ENCODE assay signal across 8 mouse cellular contexts in the genomic region with DNA sequence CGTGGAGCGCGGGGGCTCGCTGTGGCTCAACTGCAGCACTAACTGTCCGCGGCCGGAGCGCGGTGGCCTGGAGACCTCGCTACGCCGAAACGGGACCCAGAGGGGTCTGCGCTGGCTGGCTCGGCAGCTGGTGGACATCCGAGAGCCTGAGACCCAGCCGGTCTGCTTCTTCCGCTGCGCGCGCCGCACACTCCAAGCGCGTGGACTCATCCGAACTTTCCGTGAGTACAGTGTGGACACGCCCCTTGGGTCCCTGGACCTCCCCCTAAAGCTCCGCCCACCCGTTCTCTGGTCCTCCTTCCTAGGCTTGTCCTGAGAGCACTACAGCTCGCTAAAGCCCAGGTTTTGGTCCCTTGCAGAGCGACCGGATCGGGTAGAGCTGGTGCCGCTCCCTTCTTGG. TPM values are rescaled to one million over a fixed set of nuclear protein-coding genes. Genes with fewer than 3 reads are reported as not detected.
DNase-seq lines count a peak whose midpoint lies in the region; ATAC-seq and TF ChIP-seq lines count a peak whose summit lies in the region.

No protein-coding gene starts in this region.

- H3K4me2 ChIP-seq in midbrain, postnatal 0 days (ENCODE audit: low read depth, low read length, poor library complexity, severe bottlenecking) = peak overlapping the region; percentile 98
- H3K4me2 ChIP-seq in stomach, embryonic 16.5 days (ENCODE audit: low read depth, low read length) = peak overlapping the region; percentile 97

- no peaks in the 10 kb centered on the region for H3K9me3 ChIP-seq in midbrain, postnatal 0 days (ENCODE audit: low read length)
- no peaks in the 10 kb centered on the region for H3K9me3 ChIP-seq in stomach, embryonic 16.5 days (replicated peaks; ENCODE audit: control insufficient read depth, low read length)

- H3K27ac ChIP-seq in midbrain, postnatal 0 days (ENCODE audit: low read depth, low read length) = no peak overlapping the region
- H3K27ac ChIP-seq in stomach, embryonic 16.5 days (ENCODE audit: low read length) = no peak overlapping the region

- H3K9ac ChIP-seq in midbrain, postnatal 0 days (replicated peaks; ENCODE audit: low read length, poor library complexity, severe bottlenecking) = no peak overlapping the region
- peak overlapping the region; percentile 64 for H3K9ac ChIP-seq in stomach, embryonic 16.5 days (ENCODE audit: low read length)

- ATAC-seq in midbrain, postnatal 0 days (ENCODE audit: low FRiP score) = no peak
- peak; percentile 77 for ATAC-seq in stomach, embryonic 16.5 days (ENCODE audit: insufficient read depth, low FRiP score)

- H3K4me3 ChIP-seq in midbrain, postnatal 0 days (ENCODE audit: low read depth, low read length) = peak overlapping the region; percentile 58
- peak overlapping the region; percentile 54 for H3K4me3 ChIP-seq in stomach, embryonic 16.5 days (replicated peaks; ENCODE audit: low read length)

- peaks cover 36% of the 10 kb centered on the region; the same call in 1 of the 2 replicates for H3K4me1 ChIP-seq in midbrain, postnatal 0 days (ENCODE audit: insufficient read depth, low read length)
- peaks cover 37% of the 10 kb centered on the region for H3K4me1 ChIP-seq in stomach, embryonic 16.5 days (ENCODE audit: control insufficient read depth, insufficient read depth, low read length)

- no peaks in the 10 kb centered on the region for H3K36me3 ChIP-seq in midbrain, postnatal 0 days (ENCODE audit: insufficient read depth, low read length)
- H3K36me3 ChIP-seq in stomach, embryonic 16.5 days (ENCODE audit: control insufficient read depth, insufficient read depth, low read length) = no peaks in the 10 kb centered on the region

- peaks cover 70% of the 10 kb centered on the region for H3K27me3 ChIP-seq in midbrain, postnatal 0 days (ENCODE audit: insufficient read depth, low read length)
- peaks cover 69% of the 10 kb centered on the region for H3K27me3 ChIP-seq in stomach, embryonic 16.5 days (ENCODE audit: control insufficient read depth, insufficient read depth, low read length)

- no peak for TF ChIP-seq CTCF in midbrain, postnatal 0 days (IDR thresholded peaks at IDR 0.05)

- peak; percentile 84 for DNase-seq in urinary bladder, adult 18-20 months (ENCODE audit: low spot score in 2 of 2)
- DNase-seq in urinary bladder, adult 2 months (ENCODE audit: low spot score) = no peak
- DNase-seq in embryo, embryonic 11 days = peak; percentile 91
- DNase-seq in heart, adult 18-20 months = peak; percentile 91 to 92
- peak; percentile 93 for DNase-seq in kidney, adult 18-20 months
- peak; percentile 94 for DNase-seq in liver
- peak; percentile 53 for DNase-seq in midbrain, postnatal 0 days (ENCODE audit: low spot score)

- WGBS in midbrain, postnatal 0 days = under 1% methylated on average over 34 of the region's 34 CpGs
- under 1% methylated on average over 34 of the region's 34 CpGs for WGBS in stomach, embryonic 16.5 days

RNA-seq across cellular contexts. Expression of a gene that starts 1.3 kb away (rescaled TPM):
- polyA plus RNA-seq in urinary bladder, adult 2 months (2012; rRNA removed) = 1.2 TPM in 2 replicates
- not detected for total RNA-seq in heart, adult 18-20 months (2021)
- 6.3 and 7.7 TPM in 2 replicates for total RNA-seq in midbrain, postnatal 0 days (2014; rRNA removed)
- 4.1 and 4.2 TPM in 2 replicates for polyA plus RNA-seq in midbrain, postnatal 0 days (2015; fragmentation: Nextera tagmentation; extraction: Ambion mirVana)
- polyA plus RNA-seq in stomach, embryonic 16.5 days (2015; fragmentation: Nextera tagmentation; extraction: Ambion mirVana) = 0.14 and 0.15 TPM in 2 replicates

RNA-seq across cellular contexts. Expression of a gene that starts 4.0 kb away (rescaled TPM):
- polyA plus RNA-seq in urinary bladder, adult 2 months (2012; rRNA removed) = 1.1 and 1.5 TPM in 2 replicates
- 1 to 10 TPM; 1.2 to 1.3 TPM for total RNA-seq in heart, adult 18-20 months (2021)
- total RNA-seq in midbrain, postnatal 0 days (2014; rRNA removed) = not detected in 2 replicates
- polyA plus RNA-seq in midbrain, postnatal 0 days (2015; fragmentation: Nextera tagmentation; extraction: Ambion mirVana) = 0.30 TPM in 1 of 2 replicates, not detected in the other
- 5.9 and 8.6 TPM in 2 replicates for polyA plus RNA-seq in stomach, embryonic 16.5 days (2015; fragmentation: Nextera tagmentation; extraction: Ambion mirVana)

RNA-seq across cellular contexts. Expression of a gene that starts 17.4 kb away (rescaled TPM):
- polyA plus RNA-seq in urinary bladder, adult 2 months (2012; rRNA removed) = 27.4 and 28.7 TPM in 2 replicates
- total RNA-seq in heart, adult 18-20 months (2021) = 1 to 10 TPM; 8.7 to 9.1 TPM
- total RNA-seq in midbrain, postnatal 0 days (2014; rRNA removed) = 4.5 and 5.2 TPM in 2 replicates
- polyA plus RNA-seq in midbrain, postnatal 0 days (2015; fragmentation: Nextera tagmentation; extraction: Ambion mirVana) = 3.4 and 3.6 TPM in 2 replicates
- 15.0 and 16.3 TPM in 2 replicates for polyA plus RNA-seq in stomach, embryonic 16.5 days (2015; fragmentation: Nextera tagmentation; extraction: Ambion mirVana)

RNA-seq across cellular contexts. Expression of a gene that starts 30.6 kb away (rescaled TPM):
- polyA plus RNA-seq in urinary bladder, adult 2 months (2012; rRNA removed) = 78.8 and 88.8 TPM in 2 replicates
- 100 to 1,000 TPM; 130 to 138 TPM for total RNA-seq in heart, adult 18-20 months (2021)
- 62.9 and 80.9 TPM in 2 replicates for total RNA-seq in midbrain, postnatal 0 days (2014; rRNA removed)
- 105 TPM in 2 replicates for polyA plus RNA-seq in midbrain, postnatal 0 days (2015; fragmentation: Nextera tagmentation; extraction: Ambion mirVana)
- 131 and 141 TPM in 2 replicates for polyA plus RNA-seq in stomach, embryonic 16.5 days (2015; fragmentation: Nextera tagmentation; extraction: Ambion mirVana)

RNA-seq across cellular contexts. Expression of a gene that starts 33.8 kb away (rescaled TPM):
- 0.43 TPM in 1 of 2 replicates, not detected in the other for polyA plus RNA-seq in urinary bladder, adult 2 months (2012; rRNA removed)
- total RNA-seq in heart, adult 18-20 months (2021) = not detected
- 10.7 TPM in 1 of 2 replicates, not detected in the other for total RNA-seq in midbrain, postnatal 0 days (2014; rRNA removed)
- polyA plus RNA-seq in midbrain, postnatal 0 days (2015; fragmentation: Nextera tagmentation; extraction: Ambion mirVana) = 0.20 TPM in 1 of 2 replicates, not detected in the other
- polyA plus RNA-seq in stomach, embryonic 16.5 days (2015; fragmentation: Nextera tagmentation; extraction: Ambion mirVana) = 0.46 and 0.89 TPM in 2 replicates
